Mouse (Mus musculus) cerebellum, postnatal 10 days (tissue): ENCODE measurements around the gene Gm11627.
"Not testable (repeated sequence)": the region's sequence is repeated elsewhere in the genome, so short reads cannot be mapped to it uniquely, and the experiment has no call there.

ENCODE experiments used
- DNase-seq, 2 experiments: peaks; one replicate each; pipeline ENCODE4 v3.0.0; 2021; ENCODE audit warnings: mixed read lengths in 2 of 2

Gene Gm11627

GRCm38 (mm10) chr11:102602816-102603495 is 23.7 kb upstream of the Gm11627 start:
- no peak for DNase-seq

- no peak for DNase-seq
These were observed 20.7 kb upstream of the Gm11627 start for GRCm38 (mm10) chr11:102599912-102600311.

- DNase-seq: no peak
These were observed 16.1 kb upstream of the Gm11627 start for GRCm38 (mm10) chr11:102595341-102595820.

- no peak for DNase-seq
These were observed 8.3 kb upstream of the Gm11627 start for GRCm38 (mm10) chr11:102587554-102587953.

GRCm38 (mm10) chr11:102586445-102587130 is 7.3 kb upstream of the Gm11627 start:
- DNase-seq: no peak

- no peak for DNase-seq
These were observed 3.5 kb upstream of the Gm11627 start for GRCm38 (mm10) chr11:102582736-102583135.

- DNase-seq: peak; percentile 39
These were observed 2.9 kb upstream of the Gm11627 start for GRCm38 (mm10) chr11:102582016-102582610.

GRCm38 (mm10) chr11:102581281-102582015 is 2.2 kb upstream of the Gm11627 start:
- DNase-seq: peak; percentile 71 to 86

- no peak for DNase-seq
These were observed 721 bp upstream of the Gm11627 start for GRCm38 (mm10) chr11:102580034-102580330.

GRCm38 (mm10) chr11:102578341-102579118 is 731 bp downstream of the Gm11627 start:
- peak; percentile 85 to 87 for DNase-seq

- DNase-seq: no peak
These were observed 3.1 kb downstream of the Gm11627 start for GRCm38 (mm10) chr11:102576050-102576754.

GRCm38 (mm10) chr11:102575034-102575433 is 4.2 kb downstream of the Gm11627 start:
- DNase-seq: no peak

- DNase-seq: peak; percentile 95 to 98
These were observed 6.2 kb downstream of the Gm11627 start for GRCm38 (mm10) chr11:102572866-102573663.

- DNase-seq: no peak
These were observed 10.4 kb downstream of the Gm11627 start for GRCm38 (mm10) chr11:102568756-102569377.

GRCm38 (mm10) chr11:102568191-102568590 is 11.1 kb downstream of the Gm11627 start:
- DNase-seq: peak in 1 of 2 experiments; percentile 40

GRCm38 (mm10) chr11:102567723-102568122 is 11.5 kb downstream of the Gm11627 start:
- DNase-seq: no peak

- DNase-seq: no peak
These were observed 12.1 kb downstream of the Gm11627 start for GRCm38 (mm10) chr11:102567157-102567556.

- no peak for DNase-seq
These were observed 13.0 kb downstream of the Gm11627 start for GRCm38 (mm10) chr11:102566290-102566689.

- no peak for DNase-seq
These were observed 13.5 kb downstream of the Gm11627 start for GRCm38 (mm10) chr11:102565741-102566140.

GRCm38 (mm10) chr11:102564952-102565671 is 14.1 kb downstream of the Gm11627 start:
- DNase-seq: not testable (repeated sequence)
